Mouse (Mus musculus) spleen, adult 2 months (tissue): ENCODE data around the gene Gm20388.

ENCODE experiments used
- CTCF ChIP-seq: fragments of 200-500 bp; IDR thresholded peaks from 2 replicates; pipeline ENCODE4 v1.5.1; 2011; ENCODE audit warnings: mild to moderate bottlenecking, inconsistent platforms; ENCODE audit not compliant: insufficient read depth, insufficient read length, insufficient replicate concordance; ENCODE audit errors: extremely low read depth
- POLR2A ChIP-seq: fragments of 200-500 bp; IDR thresholded peaks from 2 replicates; pipeline ENCODE4 v1.6.1; 2011; ENCODE audit warnings: low read depth, low read length, inconsistent platforms

- TF ChIP-seq POLR2A (no peak), CTCF (no peak)
Observed at GRCm38 (mm10) chr8:121528790-121529189, 1618.1 kb downstream of the Gm20388 start.
